Mouse (Mus musculus) forebrain, embryonic 14.5 days (tissue): Measurements from ENCODE around the gene Pdgfc. TPM values are rescaled to one million over a fixed set of nuclear protein-coding genes. Genes with fewer than 3 reads are reported as not detected.

Experiments
- ATAC-seq: fragments of 200-750 bp; cut with Nextera tagmentation; 2 replicates; pipeline ENCODE4 v1.8.0; 2017; ENCODE audit warnings: mild to moderate bottlenecking, moderate library complexity
- DNase-seq: peaks from one replicate; pipeline ENCODE4 v3.0.0-alpha.2; 2015; ENCODE audit warnings: low spot score
- H3K27ac ChIP-seq: fragments of 300-500 bp; sonication (generic); 2 replicates; pipeline ENCODE4 v1.5.1; 2014; ENCODE audit warnings: low read depth, mild to moderate bottlenecking, control low read depth, low read length, moderate library complexity
- H3K27me3 ChIP-seq: fragments of 300-500 bp; sonication (generic); replicated peaks from 2 replicates; pipeline ENCODE4 v1.6.1; 2014; ENCODE audit warnings: low read length, control low read depth, mixed read lengths; ENCODE audit not compliant: control insufficient read depth, insufficient read depth
- H3K36me3 ChIP-seq: fragments of 300-500 bp; sonication (generic); 2 replicates; pipeline ENCODE4 v1.6.1; 2014; ENCODE audit warnings: low read length, control low read depth; ENCODE audit not compliant: control insufficient read depth, insufficient read depth
- H3K4me1 ChIP-seq: fragments of 300-500 bp; sonication (generic); 2 replicates; pipeline ENCODE4 v1.6.1; 2014; ENCODE audit warnings: antibody characterized with exemption, low read length, control low read depth; ENCODE audit not compliant: control insufficient read depth, insufficient read depth
- H3K4me2 ChIP-seq: fragments of 300-500 bp; sonication (generic); 2 replicates; pipeline ENCODE4 v1.6.1; 2014; ENCODE audit warnings: mild to moderate bottlenecking, control low read depth, low read length
- H3K4me3 ChIP-seq: fragments of 300-500 bp; sonication (generic); 2 replicates; pipeline ENCODE4 v1.5.1; 2014; ENCODE audit warnings: low read depth, low read length, control low read depth
- H3K9ac ChIP-seq: fragments of 300-500 bp; sonication (generic); 2 replicates; pipeline ENCODE4 v1.6.1; 2014; ENCODE audit warnings: mild to moderate bottlenecking, low read length, control low read depth, moderate library complexity
- H3K9me3 ChIP-seq: fragments of 300-500 bp; sonication (generic); replicated peaks from 2 replicates; pipeline ENCODE4 v1.6.1; 2016; ENCODE audit warnings: low read length, control low read depth, mixed read lengths; ENCODE audit not compliant: control insufficient read depth
- WGBS: fragments of 180-500 bp; shearing (Covaris S2); extraction: QIAGEN DNeasy Blood & Tissue Kit; methylation state at CpG from one replicate; pipeline ENCODE4 v1.1.7; 2014; 5-methylcytosine and 5-hydroxymethylcytosine counted together
- polyA plus RNA-seq: library from polyadenylated mRNA; unstranded; fragments of >200 nt; fragmentation: Nextera tagmentation; extraction: Ambion mirVana; gene quantifications from 2 replicates; pipeline ENCODE4 v1.2.1, GENCODE M21; 2014

Gene Pdgfc
- polyA plus RNA-seq, 1 experiment from 2014 or later = 7.4 TPM

- no peak overlapping the region for H3K4me2 ChIP-seq
- no peaks in the 10 kb centered on the region for H3K36me3 ChIP-seq
- H3K27ac ChIP-seq = no peak overlapping the region
- H3K4me3 ChIP-seq = no peak overlapping the region
- H3K9me3 ChIP-seq = no peaks in the 10 kb centered on the region
- no peak for ATAC-seq
- peaks cover 2% of the 10 kb centered on the region; the same call in 1 of the 2 replicates for H3K4me1 ChIP-seq
- no peak for DNase-seq
- H3K9ac ChIP-seq = no peak overlapping the region
- WGBS = 64% methylated on average over 1 of the region's 1 CpGs
- H3K27me3 ChIP-seq = no peaks in the 10 kb centered on the region
Measured at GRCm38 (mm10) chr3:81057719-81058118, 21.5 kb downstream of the Pdgfc start.

GRCm38 (mm10) chr3:81058527-81059031, 22.4 kb downstream of the Pdgfc start:
- no peak overlapping the region for H3K9ac ChIP-seq
- no peak overlapping the region for H3K4me3 ChIP-seq
- H3K4me1 ChIP-seq = peaks cover 2% of the 10 kb centered on the region; the same call in 1 of the 2 replicates
- no peaks in the 10 kb centered on the region for H3K27me3 ChIP-seq
- WGBS = 28% methylated on average over 4 of the region's 4 CpGs
- no peaks in the 10 kb centered on the region for H3K9me3 ChIP-seq
- no peak overlapping the region for H3K27ac ChIP-seq
- no peaks in the 10 kb centered on the region for H3K36me3 ChIP-seq
- DNase-seq (no peak), ATAC-seq (peak; percentile 44; the same call in 1 of the 2 replicates)
- no peak overlapping the region for H3K4me2 ChIP-seq

GRCm38 (mm10) chr3:81068550-81068949, 32.3 kb downstream of the Pdgfc start:
- Histone ChIP-seq H3K27me3 (no peaks in the 10 kb centered on the region), H3K4me2 (no peak overlapping the region), H3K9ac (no peak overlapping the region), H3K36me3 (no peaks in the 10 kb centered on the region), H3K27ac (no peak overlapping the region), H3K9me3 (no peaks in the 10 kb centered on the region), H3K4me3 (no peak overlapping the region), H3K4me1 (no peaks in the 10 kb centered on the region)
- DNase-seq = no peak
- WGBS = 46% methylated on average over 2 of the region's 2 CpGs
- no peak for ATAC-seq

GRCm38 (mm10) chr3:81101136-81101535, 64.9 kb downstream of the Pdgfc start:
- no peaks in the 10 kb centered on the region for H3K36me3 ChIP-seq
- 91% methylated on average over 1 of the region's 1 CpGs for WGBS

GRCm38 (mm10) chr3:81102158-81102876, 66.1 kb downstream of the Pdgfc start:
- ATAC-seq (peak; percentile 79), DNase-seq (peak; percentile 41)
- H3K36me3 ChIP-seq = no peaks in the 10 kb centered on the region
- H3K4me3 ChIP-seq = no peak overlapping the region
- no peaks in the 10 kb centered on the region for H3K9me3 ChIP-seq
- H3K27ac ChIP-seq = no peak overlapping the region
- H3K27me3 ChIP-seq = no peaks in the 10 kb centered on the region
- peaks cover 5% of the 10 kb centered on the region for H3K4me1 ChIP-seq
- WGBS = 10% methylated on average over 3 of the region's 3 CpGs
- no peak overlapping the region for H3K4me2 ChIP-seq
- H3K9ac ChIP-seq = no peak overlapping the region

More at GRCm38 (mm10) chr3:81101136-81101535, 64.9 kb downstream of the Pdgfc start:
- Histone ChIP-seq H3K9me3 (no peaks in the 10 kb centered on the region), H3K9ac (no peak overlapping the region), H3K4me2 (no peak overlapping the region), H3K27me3 (no peaks in the 10 kb centered on the region), H3K4me3 (no peak overlapping the region), H3K4me1 (peaks cover 5% of the 10 kb centered on the region), H3K27ac (no peak overlapping the region)
- DNase-seq = no peak
- no peak for ATAC-seq

- Histone ChIP-seq H3K4me3 (no peak overlapping the region), H3K27ac (no peak overlapping the region), H3K27me3 (no peaks in the 10 kb centered on the region), H3K9me3 (no peaks in the 10 kb centered on the region), H3K9ac (no peak overlapping the region), H3K4me2 (no peak overlapping the region), H3K4me1 (peaks cover 5% of the 10 kb centered on the region), H3K36me3 (no peaks in the 10 kb centered on the region)
- DNase-seq (no peak), ATAC-seq (no peak)
- 15% methylated on average over 5 of the region's 5 CpGs for WGBS
Measured at GRCm38 (mm10) chr3:81102877-81103420, 66.7 kb downstream of the Pdgfc start.

GRCm38 (mm10) chr3:81107515-81107914, 71.3 kb downstream of the Pdgfc start:
- H3K9me3 ChIP-seq = no peaks in the 10 kb centered on the region
- no peak overlapping the region for H3K4me3 ChIP-seq
- H3K9ac ChIP-seq = no peak overlapping the region
- no peak overlapping the region for H3K27ac ChIP-seq
- no peaks in the 10 kb centered on the region; the same call in 1 of the 2 replicates for H3K4me1 ChIP-seq
- H3K36me3 ChIP-seq = no peaks in the 10 kb centered on the region
- no peak overlapping the region for H3K4me2 ChIP-seq
- WGBS = 91% methylated on average over 1 of the region's 1 CpGs
- DNase-seq (no peak), ATAC-seq (no peak)
- no peaks in the 10 kb centered on the region for H3K27me3 ChIP-seq

GRCm38 (mm10) chr3:81110968-81111367, 74.8 kb downstream of the Pdgfc start:
- no peaks in the 10 kb centered on the region for H3K36me3 ChIP-seq
- ATAC-seq (no peak), DNase-seq (no peak)
- no peak overlapping the region for H3K9ac ChIP-seq
- H3K9me3 ChIP-seq = no peaks in the 10 kb centered on the region
- H3K27ac ChIP-seq = no peak overlapping the region
- H3K4me2 ChIP-seq = no peak overlapping the region
- H3K4me3 ChIP-seq = no peak overlapping the region
- no peaks in the 10 kb centered on the region for H3K27me3 ChIP-seq
- H3K4me1 ChIP-seq = no peaks in the 10 kb centered on the region
- WGBS = 94% methylated on average over 1 of the region's 1 CpGs

GRCm38 (mm10) chr3:81112892-81113291, 76.7 kb downstream of the Pdgfc start:
- no peak overlapping the region for H3K4me2 ChIP-seq
- no peak overlapping the region for H3K9ac ChIP-seq
- H3K4me1 ChIP-seq = no peaks in the 10 kb centered on the region
- no peak overlapping the region for H3K4me3 ChIP-seq
- H3K36me3 ChIP-seq = no peaks in the 10 kb centered on the region
- H3K27ac ChIP-seq = no peak overlapping the region
- ATAC-seq (no peak), DNase-seq (no peak)
- 96% methylated on average over 3 of the region's 3 CpGs for WGBS
- no peaks in the 10 kb centered on the region for H3K9me3 ChIP-seq
- no peaks in the 10 kb centered on the region for H3K27me3 ChIP-seq
